Mouse (Mus musculus) layer of hippocampus, postnatal 14 days (tissue): ENCODE measurements at regions not wholly inside any gene's neighbourhood (a gene's known extent, or its start where the extent isn't known, plus 50 kb on each side); places are given as distances from the start of the nearest gene placed in this dataset.
"Not testable (repeated sequence)": the region's sequence is repeated elsewhere in the genome, so short reads cannot be mapped to it uniquely, and the experiment has no call there.

Experiments used
- DNase-seq, 2 experiments: peaks; one replicate each; pipeline ENCODE4 v3.0.0; 2021 to 2022; ENCODE audit warnings: low spot score in 2 of 2, mixed read lengths in 1 of 2

GRCm38 (mm10) chr16:83566478-83567160, 738.4 kb downstream of the Gm21833 start:
- DNase-seq: no peak

GRCm38 (mm10) chr16:83579082-83579481, 750.9 kb downstream of the Gm21833 start:
- not testable (repeated sequence) for DNase-seq

- peak in 1 of 2 experiments; percentile 9 for DNase-seq
Observed at GRCm38 (mm10) chr16:83606804-83607203, 778.6 kb downstream of the Gm21833 start.

GRCm38 (mm10) chr16:83609296-83609695, 781.1 kb downstream of the Gm21833 start:
- DNase-seq: no peak
